Mouse (Mus musculus): ENCODE measurements around the gene Npas3.

GRCm38 (mm10) chr12:53527046-53527445 lies 278.6 kb downstream of the Npas3 start:
- TF ChIP-seq CTCF (IDR thresholded peaks at IDR 0.05; ENCODE audit: low read depth, low read length) = no peak
- no peak for TF ChIP-seq POLR2A (IDR thresholded peaks at IDR 0.05; ENCODE audit: extremely low read depth, insufficient read depth, low read length)
